Mouse (Mus musculus): ENCODE data around the gene Alpl.

DNA sequence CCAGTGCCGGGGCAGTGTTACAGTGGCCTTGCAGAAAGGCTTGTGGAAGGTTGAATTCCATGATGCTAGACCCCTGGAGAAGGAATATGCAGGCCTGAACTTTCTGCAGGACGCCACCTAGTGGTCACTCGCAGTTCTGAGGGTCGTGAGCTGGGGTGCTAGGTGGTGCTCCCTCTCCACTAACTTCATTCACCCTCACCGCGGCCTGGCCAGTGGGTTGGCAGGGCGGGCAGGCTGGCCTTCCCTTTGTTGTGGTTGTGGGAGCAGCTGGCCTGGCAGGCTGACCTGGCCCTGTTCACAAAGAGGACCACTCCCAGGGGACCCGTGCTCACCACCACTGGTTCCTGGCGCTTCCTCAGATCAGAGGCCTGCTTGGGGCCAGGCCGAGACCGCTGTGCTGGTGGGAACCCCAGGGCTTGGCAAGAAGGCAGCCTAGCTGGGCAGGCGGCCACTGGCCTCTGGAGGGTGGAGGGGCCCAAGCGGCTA, 51.7 kb downstream of the Alpl start:
- no peak for TF ChIP-seq POLR2A (IDR thresholded peaks at IDR 0.05; ENCODE audit: control insufficient read depth, low read depth, low read length)
- TF ChIP-seq CTCF (IDR thresholded peaks at IDR 0.05; ENCODE audit: control insufficient read depth, insufficient read depth, insufficient replicate concordance, low read depth, low read length) = peak; percentile 74

Measured in testis, adult 2 months (tissue).